Comparison of ENCODE assay signal across 31 mouse cellular contexts in the genomic region with DNA sequence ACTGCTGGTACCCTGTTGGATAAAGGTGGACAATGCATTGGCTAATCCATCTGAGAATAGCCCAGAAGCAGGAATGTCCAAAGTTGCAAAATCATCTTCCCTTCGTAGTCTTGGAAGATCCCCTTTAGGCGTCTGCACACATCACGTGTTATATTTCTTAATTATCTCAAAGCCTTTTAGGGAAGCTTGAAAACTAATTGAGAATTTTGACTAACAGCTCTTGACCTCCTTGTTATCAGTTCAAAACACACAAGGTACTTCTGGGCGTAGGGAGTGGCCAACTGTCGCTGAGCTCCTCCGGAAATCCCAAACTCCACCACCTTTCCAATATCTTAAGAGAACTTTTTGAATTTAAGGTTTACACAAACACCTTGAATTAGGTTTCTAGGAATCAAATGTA.
"Had no signal": no experiment of that assay in that cellular context is flagged by ENCODE, and none has a peak within 500 bp of the region (broad histone marks: within the 10 kb centered on the region; RNA-seq: fewer than 3 reads in every experiment).

No protein-coding gene starts in this region.

- DNase-seq: heart, postnatal 10 days; heart, postnatal 14 days; heart, postnatal 36 days; heart, postnatal 4 days; kidney, adult 11 months; kidney, adult 18-20 months; kidney, adult 2 months; kidney, adult 8-10 months; kidney, adult 9 months; kidney, postnatal 10 days; kidney, postnatal 14 days; kidney, postnatal 25 days; kidney, postnatal 36 days; kidney, postnatal 4 days; layer of hippocampus, adult 9-11 months; layer of hippocampus, postnatal 36 days had no signal

- H3K36me3 ChIP-seq: heart, embryonic 10.5 days; heart, embryonic 12.5 days; heart, embryonic 13.5 days; heart, embryonic 15.5 days; hindbrain, embryonic 10.5 days; hindbrain, embryonic 12.5 days; hindbrain, embryonic 13.5 days; hindbrain, embryonic 15.5 days; intestine, embryonic 15.5 days; kidney, embryonic 15.5 days had no signal

- H3K9ac ChIP-seq: heart, embryonic 12.5 days; heart, embryonic 13.5 days; heart, embryonic 15.5 days; hindbrain, embryonic 12.5 days; hindbrain, embryonic 13.5 days; hindbrain, embryonic 14.5 days; hindbrain, embryonic 15.5 days; intestine, embryonic 15.5 days; kidney, embryonic 15.5 days had no signal

- H3K4me3 ChIP-seq: heart, embryonic 10.5 days; heart, embryonic 12.5 days; heart, embryonic 13.5 days; heart, embryonic 15.5 days; hindbrain, embryonic 10.5 days; hindbrain, embryonic 12.5 days; hindbrain, embryonic 13.5 days; hindbrain, embryonic 15.5 days; intestine, embryonic 15.5 days; kidney, embryonic 15.5 days; layer of hippocampus, adult 2 months; left cerebral cortex, adult 2 months had no signal

- H3K9me3 ChIP-seq: heart, embryonic 10.5 days; heart, embryonic 12.5 days; heart, embryonic 13.5 days; heart, embryonic 15.5 days; hindbrain, embryonic 10.5 days; hindbrain, embryonic 12.5 days; hindbrain, embryonic 13.5 days; hindbrain, embryonic 15.5 days; intestine, embryonic 15.5 days; kidney, embryonic 15.5 days had no signal

- H3K27ac ChIP-seq: heart, embryonic 10.5 days; heart, embryonic 13.5 days; heart, embryonic 15.5 days; hindbrain, embryonic 10.5 days; hindbrain, embryonic 12.5 days; hindbrain, embryonic 13.5 days; hindbrain, embryonic 14.5 days; hindbrain, embryonic 15.5 days; hindbrain, postnatal 0 days; intestine, embryonic 15.5 days; kidney, embryonic 15.5 days; kidney, postnatal 0 days; layer of hippocampus, adult 2 months; left cerebral cortex, adult 2 months had no signal

- H3K27me3 ChIP-seq: heart, embryonic 12.5 days; heart, embryonic 13.5 days; hindbrain, embryonic 12.5 days; hindbrain, embryonic 13.5 days; hindbrain, embryonic 15.5 days; intestine, embryonic 15.5 days; kidney, embryonic 15.5 days had no signal
